Mouse (Mus musculus): ENCODE results near the gene Mn1.

The Mn1 gene

DNA sequence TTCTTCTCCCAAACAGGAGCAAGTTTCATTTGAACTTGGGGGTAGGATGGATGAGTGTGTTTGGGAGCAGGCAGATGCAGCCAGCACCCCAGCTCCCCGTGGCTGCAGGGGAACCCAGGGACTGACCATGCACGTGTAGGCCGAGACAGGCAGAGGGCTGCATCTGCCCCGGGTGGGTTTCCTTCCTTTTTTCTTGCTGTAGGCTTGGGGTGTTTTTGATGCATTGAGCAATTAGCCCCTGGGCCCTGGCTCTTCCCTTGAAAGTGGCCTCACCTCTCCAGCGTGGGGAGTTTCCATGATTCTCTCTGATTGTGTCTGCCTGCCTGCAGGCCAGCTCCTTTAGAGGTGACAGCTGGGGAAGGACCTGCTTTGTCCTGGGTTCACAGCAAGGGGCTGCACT, 15.7 kb downstream of the Mn1 start:
- no peak for DNase-seq (ENCODE audit: low read depth)

DNA sequence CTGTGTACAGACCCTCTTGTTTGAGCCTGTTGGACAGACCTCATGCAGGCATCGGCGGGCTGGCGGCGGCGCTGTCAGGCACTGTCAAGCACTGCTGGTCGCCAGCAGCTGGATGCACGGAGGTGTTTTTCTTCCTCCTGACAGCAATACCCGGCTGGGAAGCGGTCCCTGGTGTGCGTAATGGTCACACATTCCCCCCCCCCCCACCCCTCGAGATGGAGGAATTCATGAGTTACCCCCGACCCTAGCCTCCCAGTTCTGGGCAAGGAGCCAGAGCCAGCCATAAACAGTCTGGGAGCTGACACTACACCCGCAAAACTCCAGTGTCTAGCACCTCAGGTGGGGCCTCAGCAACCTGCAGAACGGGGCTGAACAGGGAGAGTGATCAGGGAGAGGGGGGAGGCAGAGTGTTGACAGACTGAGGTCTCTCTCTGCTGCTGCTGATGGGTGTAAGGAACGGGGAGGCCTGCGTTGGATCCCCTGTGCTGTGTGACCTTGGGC, 17.2 kb downstream of the Mn1 start:
- DNase-seq (ENCODE audit: low read depth), result no peak

DNA sequence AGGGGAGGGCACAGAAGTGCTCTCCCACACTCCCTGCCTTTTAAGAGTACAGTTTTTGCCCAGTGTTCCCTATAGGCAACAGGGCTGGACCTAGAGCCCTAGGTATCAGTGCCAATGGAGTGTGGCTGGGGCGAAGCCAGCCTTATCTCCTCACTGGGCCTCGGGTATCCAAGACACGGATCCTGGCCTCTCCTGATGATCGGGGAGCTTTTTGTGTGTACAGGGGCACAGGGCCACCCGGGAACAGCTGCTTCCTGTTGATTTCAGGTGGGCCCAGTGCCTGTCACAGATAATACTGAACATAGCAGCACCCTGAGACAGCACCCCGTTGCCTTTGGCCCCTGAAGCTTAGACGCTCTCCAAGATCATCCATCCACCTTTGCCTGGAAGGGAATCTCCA, 19.1 kb downstream of the Mn1 start:
- no peak for DNase-seq (ENCODE audit: low read depth)

DNA sequence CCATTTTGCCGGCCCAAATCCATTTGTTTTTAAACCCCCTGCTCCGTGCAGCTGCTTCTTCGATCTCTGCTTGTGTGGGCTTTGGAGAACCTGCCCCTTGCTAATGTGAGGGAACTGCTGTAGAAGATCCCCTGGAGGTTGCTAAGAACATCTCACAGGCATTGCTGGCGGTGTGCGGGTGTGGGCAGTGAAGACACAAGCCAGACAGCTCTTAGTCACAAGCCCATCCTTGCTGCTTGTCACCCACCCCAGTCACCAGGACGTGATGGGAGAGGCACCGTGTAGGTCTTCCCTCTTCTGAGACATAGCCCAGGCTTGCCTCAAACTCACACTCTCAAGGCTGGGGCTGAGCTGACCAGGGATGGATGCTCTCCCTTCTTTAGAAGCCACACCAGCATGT, 20.0 kb downstream of the Mn1 start:
- no peak for DNase-seq (ENCODE audit: low read depth)

DNA sequence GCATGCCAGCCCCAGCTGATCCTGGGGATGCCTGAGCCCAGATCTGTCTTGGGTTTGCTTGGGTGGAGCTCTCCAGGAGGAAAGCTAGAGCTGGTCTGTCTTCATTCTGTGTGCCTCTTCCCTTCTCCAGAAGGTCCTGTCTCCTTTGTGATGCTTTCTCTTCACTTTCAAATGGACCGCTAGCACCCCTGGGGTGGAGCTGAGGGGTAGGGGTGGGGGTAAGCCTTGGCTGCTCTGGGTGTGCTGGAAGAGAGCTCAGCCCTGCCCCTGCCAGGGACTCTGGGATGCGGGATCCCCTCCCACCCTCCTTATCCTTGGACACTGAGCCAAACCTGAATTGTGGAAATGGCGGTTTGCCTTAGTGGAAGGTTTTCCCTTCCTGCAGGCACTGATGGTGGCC, 21.2 kb downstream of the Mn1 start:
- no peak for DNase-seq (ENCODE audit: low read depth)

DNA sequence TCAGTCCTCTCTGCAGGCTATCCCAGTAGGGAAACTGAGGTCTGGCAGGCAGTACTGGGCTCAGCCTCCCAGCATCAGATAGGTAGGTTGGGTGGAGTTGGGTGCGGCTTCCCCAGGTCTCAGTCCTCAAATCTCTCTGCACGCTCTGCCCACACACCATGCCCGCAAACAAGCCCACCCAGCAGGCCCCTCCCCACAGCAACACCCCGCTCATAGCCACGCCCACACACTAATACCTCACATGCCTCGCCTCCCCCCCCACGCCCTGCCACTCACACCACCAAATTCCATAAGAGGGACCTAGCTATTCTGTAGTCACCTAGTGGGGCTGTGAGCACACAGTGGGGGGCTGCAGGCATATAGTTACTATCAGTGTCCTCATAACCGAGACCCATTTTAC, 21.7 kb downstream of the Mn1 start:
- no peak for DNase-seq (ENCODE audit: low read depth)

DNA sequence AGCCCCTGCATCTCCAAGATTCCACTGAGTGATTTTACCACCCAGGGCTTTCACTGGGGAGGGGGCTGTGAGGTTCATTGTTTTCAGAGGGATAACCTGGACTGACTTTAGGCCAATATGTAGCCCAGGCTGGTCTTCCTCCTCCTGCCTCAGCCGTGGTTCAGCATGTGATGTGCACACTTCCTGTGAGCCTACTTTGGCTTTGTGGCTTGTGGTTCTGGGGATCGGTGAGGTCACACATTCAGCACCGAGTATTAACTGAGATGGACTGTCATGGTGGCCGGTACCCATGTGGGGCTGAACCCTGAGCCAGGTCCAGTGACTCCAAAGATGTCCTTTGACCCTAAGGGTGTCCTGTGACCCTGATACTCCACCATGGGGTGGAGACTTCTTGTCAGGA, 23.1 kb downstream of the Mn1 start:
- DNase-seq (ENCODE audit: low read depth), result no peak

DNA sequence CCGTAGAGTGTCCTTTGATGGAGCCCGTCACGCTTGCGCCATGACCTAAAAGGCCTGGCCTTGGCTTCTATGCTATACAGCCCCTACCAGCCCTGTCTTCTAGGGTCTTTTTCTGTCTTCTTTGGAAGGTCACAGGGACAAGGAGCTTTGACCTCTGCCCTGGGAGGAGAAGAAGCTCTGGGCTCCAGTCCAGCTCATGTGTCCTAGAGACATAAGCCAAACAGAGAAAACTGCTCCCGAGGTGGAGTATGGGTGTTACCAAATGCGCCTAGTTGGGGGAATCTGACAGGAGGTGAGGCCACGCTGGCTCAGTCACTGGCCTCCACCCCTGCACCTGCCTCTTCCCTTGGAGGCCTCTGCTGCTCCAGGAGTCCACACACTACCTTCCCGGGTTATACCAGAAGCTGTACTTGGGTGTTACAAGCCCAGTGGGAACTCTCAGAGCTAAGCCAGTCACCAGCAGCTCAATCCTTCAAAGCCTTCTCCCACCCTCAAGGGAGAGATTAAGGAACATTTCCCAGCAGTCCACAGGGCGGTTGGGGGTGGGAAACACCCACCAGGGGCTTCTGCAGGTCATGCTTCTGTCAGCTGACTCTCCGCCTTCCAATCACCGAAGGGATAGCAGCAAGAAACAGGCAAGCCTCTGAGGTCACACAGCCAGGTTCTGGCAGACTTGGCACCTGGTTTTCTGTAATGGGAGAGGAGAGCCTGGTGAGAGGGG, 25.1 kb downstream of the Mn1 start:
- no peak for DNase-seq (ENCODE audit: low read depth)

DNA sequence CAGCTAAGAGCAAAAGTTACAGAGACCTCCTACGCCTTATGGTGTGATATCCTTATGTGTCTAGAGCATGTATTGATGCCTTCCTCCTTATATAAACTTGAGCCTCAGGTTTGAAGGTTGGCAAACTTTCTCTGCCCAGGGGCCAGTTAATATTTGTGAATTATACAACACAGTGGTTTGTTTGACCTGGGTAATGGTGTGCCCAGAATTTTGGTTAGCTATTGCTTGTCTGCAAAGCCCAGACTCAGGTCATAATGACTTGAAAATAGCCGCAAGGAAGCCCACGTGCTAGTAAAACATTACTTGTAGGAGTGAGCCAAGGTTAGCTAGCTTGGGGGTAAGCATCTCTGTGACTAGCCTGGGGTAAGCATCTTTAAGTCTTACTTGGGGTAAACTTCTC, 26.5 kb downstream of the Mn1 start:
- DNase-seq (ENCODE audit: low read depth), result no peak

DNA sequence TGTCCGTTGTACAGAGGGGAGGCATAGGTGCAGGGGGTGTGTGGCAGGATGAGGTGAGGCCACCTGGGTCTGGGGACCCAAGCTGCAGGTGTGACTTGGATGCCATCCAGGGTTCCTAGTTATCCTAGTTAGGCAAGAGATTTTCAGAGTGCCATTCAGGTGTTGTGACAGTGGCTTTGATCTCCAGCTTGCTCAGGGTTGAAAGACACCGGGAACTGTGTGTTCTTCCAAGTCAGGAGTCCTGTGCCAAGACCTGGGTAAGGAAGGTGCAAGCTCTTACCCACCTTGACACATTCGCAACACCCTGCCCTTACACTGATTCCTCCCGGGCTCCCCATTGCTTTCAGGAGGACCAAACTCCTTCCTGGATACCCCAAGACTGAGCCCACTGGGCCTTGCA, 27.2 kb downstream of the Mn1 start:
- no peak for DNase-seq (ENCODE audit: low read depth)

DNA sequence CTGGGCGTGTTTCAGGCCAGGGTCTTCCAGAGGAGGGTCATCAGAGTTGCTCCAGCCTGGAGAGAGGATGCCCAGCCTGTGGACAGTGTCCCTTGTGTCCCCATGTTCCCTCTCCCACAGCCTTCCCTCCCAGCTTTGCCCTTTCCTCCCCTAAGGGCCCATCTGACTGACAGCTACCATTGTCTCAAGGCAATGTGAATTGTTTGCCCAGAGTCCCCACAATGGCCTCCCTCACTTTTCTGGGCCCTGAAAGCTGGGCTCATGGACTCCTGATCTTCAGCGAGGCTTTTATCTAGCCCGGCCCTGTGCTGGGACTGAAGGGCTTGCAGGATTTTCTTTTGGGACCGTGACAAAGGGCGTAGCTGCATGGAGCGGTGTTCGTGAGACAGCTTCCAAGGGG, 29.5 kb downstream of the Mn1 start:
- no peak for DNase-seq (ENCODE audit: low read depth)

DNA sequence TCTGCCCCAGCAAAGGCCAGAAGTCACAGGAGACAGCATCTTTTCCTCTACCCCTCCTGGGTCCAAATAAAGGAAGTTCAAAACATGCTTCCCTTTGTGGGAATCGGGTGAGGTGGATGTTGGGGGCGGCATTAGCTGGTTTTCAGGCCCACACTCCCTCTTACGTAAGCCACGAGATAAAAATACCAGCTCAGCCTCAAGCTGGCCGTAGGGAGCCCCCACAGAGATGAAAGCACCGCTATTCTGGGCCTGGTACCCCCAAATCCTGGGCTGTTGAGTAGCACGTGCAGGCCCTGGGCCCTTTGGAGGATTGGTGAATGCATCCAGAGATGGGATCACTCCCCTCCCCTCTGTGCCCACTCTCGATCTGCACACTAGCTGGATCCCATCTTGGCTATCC, 32.5 kb downstream of the Mn1 start:
- DNase-seq (ENCODE audit: low read depth), result no peak

DNA sequence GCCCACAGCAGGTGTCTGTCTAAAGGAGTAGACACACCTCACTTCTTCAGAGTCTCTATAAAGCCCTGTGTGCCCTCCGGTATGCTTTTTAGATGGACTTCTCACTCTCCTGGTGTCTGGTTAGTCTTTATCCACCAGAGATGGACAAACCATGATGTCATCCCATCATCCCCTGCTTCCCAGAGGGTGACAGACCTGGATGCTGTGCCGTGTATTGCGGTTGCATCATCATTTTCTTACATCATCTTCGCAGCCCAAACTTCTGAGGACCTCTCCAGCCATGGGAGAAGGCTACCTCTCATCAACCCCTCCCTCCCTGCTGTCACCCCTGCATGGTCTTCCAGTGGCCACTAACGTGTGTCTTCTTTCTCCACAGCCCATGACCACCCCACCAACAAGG, 37.1 kb downstream of the Mn1 start:
- no peak for DNase-seq (ENCODE audit: low read depth)

DNA sequence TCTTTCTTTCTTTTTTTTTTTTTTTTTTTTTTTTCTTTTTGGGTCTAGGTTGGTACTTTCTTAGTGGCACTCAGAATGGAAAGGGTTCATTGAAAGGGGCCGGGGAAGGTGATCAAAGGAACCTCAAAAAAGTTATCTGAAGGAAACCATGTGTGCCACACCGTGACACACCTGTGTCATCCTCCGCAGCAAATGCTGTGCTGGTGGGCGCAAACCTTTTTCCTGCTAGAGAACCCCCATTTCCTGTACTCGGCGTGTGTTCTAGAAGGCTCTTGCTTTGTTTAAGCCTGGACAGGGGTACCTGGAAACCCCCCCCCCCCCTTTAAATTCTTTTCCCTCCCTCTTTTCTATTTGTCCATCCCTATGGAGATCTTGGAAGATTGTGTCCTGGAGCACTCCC, 37.7 kb downstream of the Mn1 start:
- no peak for DNase-seq (ENCODE audit: low read depth)

DNA sequence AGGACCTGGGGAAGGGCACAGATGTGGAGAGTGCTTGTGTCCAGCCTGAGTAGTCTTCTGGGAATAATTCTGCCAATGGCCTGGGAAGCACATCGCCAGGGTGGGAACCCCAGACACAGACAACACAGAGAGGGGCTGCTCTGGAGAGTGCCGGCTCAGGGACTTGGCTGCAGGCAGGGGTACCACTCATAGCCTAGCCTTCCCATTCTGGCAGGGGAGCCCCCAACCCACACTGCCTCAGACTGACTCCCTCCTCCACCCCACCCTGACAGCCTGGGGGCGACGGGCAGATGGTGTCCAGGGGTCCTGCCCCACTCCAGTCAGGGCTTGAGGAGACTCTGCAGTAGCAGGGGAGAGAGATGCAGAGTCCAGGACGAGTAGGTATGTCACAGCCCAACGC, 41.5 kb downstream of the Mn1 start:
- DNase-seq (ENCODE audit: low read depth), result no peak

DNA sequence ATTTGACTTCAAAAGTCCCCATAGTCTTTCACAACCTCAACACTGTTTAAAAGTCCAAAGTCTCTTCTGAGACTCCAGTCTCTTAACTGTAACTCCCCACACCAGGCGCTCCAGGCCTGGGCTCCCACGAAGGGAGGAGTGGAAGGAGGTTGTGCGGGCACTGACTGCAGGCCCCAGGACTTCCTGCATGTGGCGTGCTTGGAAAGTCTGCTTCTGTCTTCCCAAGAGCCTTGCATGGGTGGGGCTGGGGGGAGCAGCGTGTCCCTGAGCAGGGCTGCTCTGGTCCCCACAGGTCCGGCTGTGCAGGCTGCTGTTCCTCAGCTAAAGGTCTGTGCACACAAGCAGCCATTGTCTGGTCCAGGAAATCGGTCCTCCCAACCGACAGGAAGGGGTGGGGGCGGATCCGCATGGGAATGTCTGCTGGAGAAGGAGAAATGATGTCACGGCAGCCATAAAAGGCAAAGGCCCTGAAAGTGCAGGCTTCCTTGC, 48.7 kb downstream of the Mn1 start:
- no peak for DNase-seq (ENCODE audit: low read depth)

DNA sequence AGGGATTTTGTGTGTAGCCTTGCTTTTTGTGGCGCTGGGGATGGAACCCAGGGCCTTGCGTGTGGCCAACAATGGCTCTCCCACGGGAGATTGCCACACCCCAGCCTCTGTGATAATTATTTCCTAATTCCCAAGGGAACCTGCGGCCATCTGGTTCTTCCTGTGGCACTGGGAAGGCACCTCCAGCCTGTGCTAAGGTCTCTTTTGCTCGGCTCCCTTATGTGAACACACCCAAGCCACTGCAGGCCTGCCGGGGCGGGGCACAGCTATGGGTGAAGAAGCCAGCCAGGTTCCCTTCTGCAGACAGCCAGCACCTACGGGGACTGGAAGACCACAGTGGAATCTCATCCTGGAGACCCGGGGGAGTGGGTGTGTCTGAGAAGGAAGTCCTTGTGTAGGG, 49.3 kb downstream of the Mn1 start:
- no peak for DNase-seq (ENCODE audit: low read depth)

DNA sequence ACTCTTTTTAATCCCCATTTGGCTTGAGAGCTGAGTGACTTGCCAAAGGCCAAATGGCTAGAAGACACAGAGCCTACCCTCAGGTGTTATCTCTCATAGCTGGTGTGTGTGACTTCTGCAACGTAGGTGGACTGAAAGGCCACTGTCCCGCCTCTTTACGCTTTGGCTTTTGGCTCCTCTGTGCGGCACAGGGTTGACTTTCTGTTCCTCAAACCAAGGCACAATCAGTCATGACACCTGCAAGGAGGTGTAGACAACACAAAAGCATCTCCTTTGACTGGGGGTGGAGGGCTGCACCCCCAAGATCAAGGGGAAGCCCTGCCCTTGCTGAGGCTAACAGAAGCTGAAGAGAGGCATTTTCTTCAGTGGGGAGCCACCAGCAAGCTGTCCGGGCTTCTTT, 50.5 kb downstream of the Mn1 start:
- no peak for DNase-seq (ENCODE audit: low read depth)

DNA sequence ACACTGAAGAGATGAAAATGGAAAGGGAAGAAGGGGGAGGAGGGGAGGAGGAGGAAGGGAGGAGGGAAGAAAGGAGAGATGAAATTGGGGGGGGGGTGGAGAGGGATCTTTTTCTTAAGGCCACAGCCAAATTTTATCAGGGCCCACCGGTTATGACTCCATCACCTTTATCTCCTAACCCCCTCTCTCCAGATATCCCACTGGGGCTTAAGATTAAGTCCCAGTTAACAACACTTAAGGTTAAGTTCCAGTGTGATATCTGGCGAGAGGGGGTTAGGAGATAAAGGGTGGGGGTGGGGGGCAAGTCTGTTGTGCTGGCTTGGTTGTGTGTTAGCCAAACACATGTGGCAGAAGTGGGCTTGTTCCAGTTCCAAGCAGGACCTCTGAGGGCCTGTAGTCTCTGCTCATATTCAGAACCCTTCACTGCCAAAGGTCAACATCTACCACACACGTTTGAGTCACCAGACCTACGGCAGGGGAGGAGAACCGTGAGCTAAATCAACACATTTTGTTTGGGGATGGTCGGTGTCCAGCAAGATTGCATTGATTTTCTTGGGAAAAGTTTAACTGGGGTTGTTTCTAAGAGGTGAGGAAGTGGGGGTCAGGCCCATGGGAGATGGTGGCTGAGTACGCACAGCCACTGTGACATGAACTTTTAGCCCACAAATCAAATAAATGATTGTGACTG, 52.2 kb downstream of the Mn1 start:
- no peak for DNase-seq (ENCODE audit: low read depth)

DNA sequence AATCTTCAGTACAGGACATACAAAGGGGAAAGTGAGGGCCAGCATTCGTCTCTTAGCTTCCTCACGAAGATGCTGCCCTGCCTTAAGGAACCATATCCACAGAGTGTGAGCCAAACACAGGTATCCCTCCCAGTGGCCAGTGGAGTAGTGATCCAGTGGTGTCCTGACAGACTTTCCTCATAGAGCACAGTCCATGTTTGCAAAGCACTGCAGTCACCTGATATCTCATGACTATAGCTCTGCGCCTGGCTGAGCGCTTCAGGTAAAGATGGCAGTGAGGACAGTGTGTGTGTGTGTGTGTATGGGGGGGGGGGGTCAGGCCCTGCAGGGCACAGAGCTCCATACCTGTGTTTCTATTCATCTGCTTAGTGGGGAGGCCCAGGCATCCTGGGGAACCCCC, 53.7 kb downstream of the Mn1 start:
- no peak for DNase-seq (ENCODE audit: low read depth)

DNA sequence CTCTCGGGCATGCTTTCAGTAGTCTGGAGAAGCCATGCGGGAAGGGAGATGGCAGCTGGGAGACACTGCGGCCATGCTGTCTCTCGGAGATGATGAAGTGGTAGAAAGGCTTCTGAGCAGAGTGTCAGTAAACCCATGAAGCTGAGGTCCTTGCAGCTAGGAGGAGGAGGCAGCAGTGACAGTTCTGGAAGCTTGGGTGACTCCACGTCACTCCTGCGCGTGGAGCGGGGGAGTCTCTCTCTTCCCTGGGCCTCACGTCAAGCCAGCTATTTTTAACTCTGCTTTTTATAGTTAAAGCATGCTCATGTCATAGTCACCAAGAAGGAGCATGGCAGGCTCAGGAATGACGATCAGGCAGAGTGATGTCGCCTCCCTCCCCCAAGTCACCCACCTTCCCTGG, 56.3 kb downstream of the Mn1 start:
- no peak for DNase-seq (ENCODE audit: low read depth)

DNA sequence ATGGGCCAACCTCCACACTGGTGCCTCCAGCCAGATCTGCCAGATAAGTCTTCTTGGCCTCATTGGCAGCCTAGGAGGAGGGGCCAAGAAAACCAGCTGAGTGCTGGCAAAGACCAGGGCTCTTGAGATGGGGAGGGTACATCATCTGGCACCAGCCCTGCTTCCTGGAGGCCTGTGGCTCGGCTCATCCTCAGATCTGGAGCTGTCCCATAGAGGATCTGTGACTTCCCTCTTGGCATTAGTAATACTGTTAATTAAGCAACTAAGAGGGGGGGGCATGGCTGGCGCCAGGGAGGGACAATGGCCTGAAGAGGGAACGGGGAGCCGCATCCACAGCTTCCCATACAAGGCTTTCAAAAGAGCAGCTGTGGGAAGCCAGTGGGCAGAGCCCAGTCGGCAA, 58.6 kb downstream of the Mn1 start:
- no peak for DNase-seq (ENCODE audit: low read depth)

DNA sequence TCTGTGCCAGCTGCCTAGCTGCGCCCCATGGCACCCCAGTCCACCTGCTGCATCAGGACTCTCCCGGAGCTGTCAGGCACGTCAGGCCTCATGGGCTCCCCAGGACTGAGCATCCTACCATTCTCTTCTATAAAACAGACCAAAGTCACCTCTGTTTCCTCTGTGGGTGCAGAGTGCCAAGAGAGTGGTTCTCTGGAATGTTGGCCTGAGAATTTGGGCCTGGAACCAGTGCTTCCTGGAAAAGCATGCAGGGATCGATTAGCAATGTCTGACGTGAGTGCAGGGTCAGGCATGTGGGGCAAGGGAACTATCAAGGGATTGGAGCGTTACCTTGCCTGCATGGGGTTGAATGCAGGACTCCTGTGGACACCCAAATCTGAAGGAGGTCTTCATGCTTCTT, 59.0 kb downstream of the Mn1 start:
- no peak for DNase-seq (ENCODE audit: low read depth)

DNA sequence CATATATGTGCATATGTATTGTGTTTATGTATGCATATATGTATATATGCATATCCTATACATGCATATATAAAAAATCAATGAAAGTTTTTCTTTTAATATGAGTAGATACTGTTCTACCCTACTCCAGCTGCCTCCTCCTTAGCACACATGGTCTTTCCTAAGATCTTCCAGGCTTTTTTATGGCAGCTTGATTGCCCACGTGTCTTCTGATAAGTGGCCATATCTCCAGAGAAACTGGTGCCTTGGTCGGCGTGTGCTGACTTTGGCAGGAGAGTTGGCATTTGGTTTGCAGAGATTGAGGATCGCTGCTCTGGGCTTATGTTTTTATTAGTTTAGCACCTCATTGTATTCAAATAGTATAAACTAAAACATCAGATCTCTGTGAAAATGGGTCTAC, 68.7 kb downstream of the Mn1 start:
- DNase-seq (ENCODE audit: low read depth), result no peak

Measured in c-Kit-positive CD71-positive TER-119-negative erythroid progenitor cells, embryonic 14.5 days (primary cell).